In the genomic region with DNA sequence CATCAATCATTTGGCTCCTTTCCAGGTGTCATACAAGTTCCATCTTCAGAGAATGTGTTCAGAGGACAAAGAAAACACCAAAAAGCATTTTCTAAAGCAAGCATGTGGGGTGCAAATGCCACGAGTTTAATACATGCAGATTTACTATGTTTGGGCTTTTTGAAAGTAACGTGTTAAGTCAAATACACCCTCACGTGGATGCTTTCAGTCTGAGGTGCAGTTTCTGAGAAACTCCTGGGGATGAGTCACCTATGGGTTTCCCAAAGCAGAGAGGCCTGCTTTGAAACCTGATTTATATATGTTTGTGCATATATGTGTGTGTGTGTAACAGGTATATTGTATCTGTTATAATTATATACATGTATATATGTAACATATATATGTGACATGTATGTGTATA, we compare ENCODE assay signal across 24 mouse cellular contexts.
"Had no signal": no experiment of that assay in that cellular context is flagged by ENCODE, and none has a peak within 500 bp of the region (broad histone marks: within the 10 kb centered on the region; RNA-seq: fewer than 3 reads in every experiment).

No protein-coding gene starts in this region.

- H3K4me2 ChIP-seq: embryonic facial prominence, embryonic 12.5 days; embryonic facial prominence, embryonic 13.5 days; embryonic facial prominence, embryonic 15.5 days; forebrain, embryonic 12.5 days; forebrain, embryonic 13.5 days; forebrain, embryonic 15.5 days had no signal

- H3K4me1 ChIP-seq: embryonic facial prominence, embryonic 10.5 days; embryonic facial prominence, embryonic 12.5 days; embryonic facial prominence, embryonic 13.5 days; embryonic facial prominence, embryonic 15.5 days; forebrain, embryonic 10.5 days; forebrain, embryonic 12.5 days; forebrain, embryonic 13.5 days; forebrain, embryonic 15.5 days; heart, embryonic 10.5 days had no signal

- H3K36me3 ChIP-seq: embryonic facial prominence, embryonic 10.5 days; embryonic facial prominence, embryonic 12.5 days; embryonic facial prominence, embryonic 13.5 days; embryonic facial prominence, embryonic 15.5 days; forebrain, embryonic 10.5 days; forebrain, embryonic 12.5 days; forebrain, embryonic 15.5 days; heart, embryonic 10.5 days had no signal

- H3K9ac ChIP-seq: embryonic facial prominence, embryonic 12.5 days; embryonic facial prominence, embryonic 13.5 days; embryonic facial prominence, embryonic 15.5 days; forebrain, embryonic 12.5 days; forebrain, embryonic 13.5 days; forebrain, embryonic 15.5 days; forebrain, postnatal 0 days had no signal

- H3K27me3 ChIP-seq: embryonic facial prominence, embryonic 12.5 days; embryonic facial prominence, embryonic 13.5 days; embryonic facial prominence, embryonic 15.5 days; forebrain, embryonic 12.5 days; forebrain, embryonic 13.5 days; forebrain, embryonic 15.5 days had no signal

- H3K4me3 ChIP-seq: embryonic facial prominence, embryonic 10.5 days; embryonic facial prominence, embryonic 12.5 days; embryonic facial prominence, embryonic 13.5 days; embryonic facial prominence, embryonic 15.5 days; erythroblast, embryonic 14.5 days; forebrain, embryonic 10.5 days; forebrain, embryonic 12.5 days; forebrain, embryonic 13.5 days; forebrain, embryonic 15.5 days; gastrocnemius, adult 2 months; heart, adult 2 months; heart, embryonic 10.5 days had no signal

- H3K9me3 ChIP-seq: embryonic facial prominence, embryonic 10.5 days; embryonic facial prominence, embryonic 12.5 days; embryonic facial prominence, embryonic 13.5 days; embryonic facial prominence, embryonic 15.5 days; forebrain, embryonic 10.5 days; forebrain, embryonic 12.5 days; forebrain, embryonic 13.5 days; forebrain, embryonic 15.5 days; heart, embryonic 10.5 days had no signal

- DNase-seq: cerebellum, adult 9-11 months; cerebellum, postnatal 14 days; cerebellum, postnatal 25 days; cerebellum, postnatal 36 days; embryo, embryonic 11 days; forebrain, postnatal 0 days; gastrocnemius, adult 2 months; gastrocnemius, postnatal 10 days; gastrocnemius, postnatal 14 days; gastrocnemius, postnatal 25 days; gastrocnemius, postnatal 36 days; heart, adult 11 months; heart, adult 18-20 months; heart, adult 2 months had no signal

- H3K27ac ChIP-seq: embryonic facial prominence, embryonic 10.5 days; embryonic facial prominence, embryonic 12.5 days; embryonic facial prominence, embryonic 13.5 days; embryonic facial prominence, embryonic 15.5 days; forebrain, embryonic 10.5 days; forebrain, embryonic 12.5 days; forebrain, embryonic 13.5 days; forebrain, embryonic 15.5 days; gastrocnemius, adult 2 months; heart, adult 2 months; heart, embryonic 10.5 days had no signal
